In genomic region chr6:137637443-137637842, GRCm38 (mm10) we compare ENCODE assay signal across 18 mouse cellular contexts. TPM values are rescaled to one million over a fixed set of nuclear protein-coding genes. Genes with fewer than 3 reads are reported as not detected.
DNase-seq lines count a peak whose midpoint lies in the region; ATAC-seq lines count a peak whose summit lies in the region.
"Had no signal": no experiment of that assay in that cellular context is flagged by ENCODE, and none has a peak within 500 bp of the region (broad histone marks: within the 10 kb centered on the region; RNA-seq: fewer than 3 reads in every experiment).

No protein-coding gene starts in this region.

- H3K27ac ChIP-seq in heart, embryonic 13.5 days (replicated peaks): peak overlapping the region; percentile 52; the same call in 1 of the 2 replicates
- H3K27ac ChIP-seq in heart, embryonic 12.5 days (ENCODE audit: poor library complexity, severe bottlenecking): no peak overlapping the region
- H3K27ac ChIP-seq in neural tube, embryonic 15.5 days (replicated peaks): no peak overlapping the region
- H3K27ac ChIP-seq: forebrain, embryonic 15.5 days; heart, adult 2 months; hindbrain, embryonic 13.5 days; hindbrain, postnatal 0 days had no signal

- H3K27me3 ChIP-seq in heart, embryonic 13.5 days (replicated peaks): no peaks in the 10 kb centered on the region
- H3K27me3 ChIP-seq in heart, embryonic 12.5 days (replicated peaks): no peaks in the 10 kb centered on the region
- H3K27me3 ChIP-seq in neural tube, embryonic 15.5 days (replicated peaks): no peaks in the 10 kb centered on the region
- H3K27me3 ChIP-seq: forebrain, embryonic 15.5 days; hindbrain, embryonic 13.5 days had no signal

- peaks cover 12% of the 10 kb centered on the region for H3K4me1 ChIP-seq in heart, embryonic 13.5 days
- peaks cover 15% of the 10 kb centered on the region for H3K4me1 ChIP-seq in heart, embryonic 12.5 days (replicated peaks)
- H3K4me1 ChIP-seq in neural tube, embryonic 15.5 days: no peaks in the 10 kb centered on the region
- H3K4me1 ChIP-seq: forebrain, embryonic 15.5 days had no signal

- ATAC-seq in heart, embryonic 13.5 days (ENCODE audit: extremely low read depth, insufficient number of reproducible peaks, low FRiP score, low TSS enrichment): no peak
- ATAC-seq in heart, embryonic 12.5 days (ENCODE audit: insufficient number of reproducible peaks, low FRiP score): no peak
- peak; percentile 89 for ATAC-seq in common myeloid progenitor, adult 5-6 weeks (replicated peaks; ENCODE audit: low read depth, poor library complexity, severe bottlenecking)
- peak; percentile 20; the same call in 1 of the 2 replicates for ATAC-seq in granulocyte monocyte progenitor cell, adult 5-6 weeks (replicated peaks; ENCODE audit: poor library complexity, severe bottlenecking)
- no peak for ATAC-seq in neural tube, embryonic 15.5 days (ENCODE audit: low FRiP score)
- ATAC-seq: forebrain, embryonic 15.5 days; hindbrain, postnatal 0 days had no signal

- H3K4me3 ChIP-seq in heart, embryonic 13.5 days: no peak overlapping the region
- H3K4me3 ChIP-seq in heart, embryonic 12.5 days: no peak overlapping the region
- no peak overlapping the region for H3K4me3 ChIP-seq in neural tube, embryonic 15.5 days (replicated peaks)
- H3K4me3 ChIP-seq: forebrain, embryonic 15.5 days; heart, adult 2 months; hindbrain, embryonic 13.5 days had no signal

- no peak for DNase-seq in urinary bladder, postnatal 10 days (ENCODE audit: low spot score)
- DNase-seq: adrenal gland, adult 2 months; adrenal gland, postnatal 25 days; cerebellum, adult 18-20 months; cerebellum, adult 9-11 months; cerebellum, postnatal 36 days; gastrocnemius, postnatal 36 days; heart, adult 2 months; heart, postnatal 4 days had no signal

- no peaks in the 10 kb centered on the region for H3K9me3 ChIP-seq in heart, embryonic 13.5 days
- no peaks in the 10 kb centered on the region for H3K9me3 ChIP-seq in heart, embryonic 12.5 days (replicated peaks)
- H3K9me3 ChIP-seq in neural tube, embryonic 15.5 days (replicated peaks): no peaks in the 10 kb centered on the region
- H3K9me3 ChIP-seq: forebrain, embryonic 15.5 days; hindbrain, embryonic 13.5 days had no signal

- no peaks in the 10 kb centered on the region for H3K36me3 ChIP-seq in heart, embryonic 13.5 days
- no peaks in the 10 kb centered on the region for H3K36me3 ChIP-seq in heart, embryonic 12.5 days
- H3K36me3 ChIP-seq in neural tube, embryonic 15.5 days: no peaks in the 10 kb centered on the region
- H3K36me3 ChIP-seq: forebrain, embryonic 15.5 days; hindbrain, embryonic 13.5 days had no signal

- WGBS in heart, embryonic 13.5 days: 30% methylated on average over 7 of the region's 7 CpGs
- 36% methylated on average over 7 of the region's 7 CpGs for WGBS in heart, embryonic 12.5 days
- 72% methylated on average over 7 of the region's 7 CpGs for WGBS in neural tube, embryonic 15.5 days

- H3K4me2 ChIP-seq in heart, embryonic 13.5 days: no peak overlapping the region
- H3K4me2 ChIP-seq in heart, embryonic 12.5 days: no peak overlapping the region
- H3K4me2 ChIP-seq in neural tube, embryonic 15.5 days: no peak overlapping the region
- H3K4me2 ChIP-seq: forebrain, embryonic 15.5 days; heart, embryonic 11.5 days; hindbrain, embryonic 13.5 days had no signal

- no peak overlapping the region for H3K9ac ChIP-seq in heart, embryonic 13.5 days
- H3K9ac ChIP-seq in heart, embryonic 12.5 days: no peak overlapping the region
- H3K9ac ChIP-seq in neural tube, embryonic 15.5 days (replicated peaks): no peak overlapping the region
- H3K9ac ChIP-seq: forebrain, embryonic 15.5 days; hindbrain, embryonic 13.5 days had no signal

RNA-seq across cellular contexts. Expression of gene Eps8, which starts 17.2 kb away (rescaled TPM):
- 17.8 and 22.2 TPM in 2 replicates for polyA plus RNA-seq in heart, embryonic 13.5 days (2015; fragmentation: Nextera tagmentation; extraction: Ambion mirVana)
- polyA plus RNA-seq in heart, embryonic 12.5 days (2016; fragmentation: Nextera tagmentation; extraction: Ambion mirVana): 16.2 and 18.4 TPM in 2 replicates
- total RNA-seq in common myeloid progenitor, adult 5-6 weeks (2017): 3.6 and 5.8 TPM in 2 replicates
- 1.3 and 2.1 TPM in 2 replicates for total RNA-seq in granulocyte monocyte progenitor cell, adult 5-6 weeks (2014; fragmentation: Nextera tagmentation)
- total RNA-seq in granulocyte monocyte progenitor cell, adult 5-6 weeks (2017): 2.8 and 3.9 TPM in 2 replicates
- polyA plus RNA-seq in neural tube, embryonic 15.5 days (2015; fragmentation: Nextera tagmentation; extraction: Ambion mirVana): 22.5 and 29.1 TPM in 2 replicates

Comparison
In these comparisons a context has a peak if more than half of its experiments do, and no peak if none do; other contexts are left out.
1. ATAC-seq: peak in common myeloid progenitor, adult 5-6 weeks (single experiment) and granulocyte monocyte progenitor cell, adult 5-6 weeks (single experiment); none in heart, embryonic 13.5 days (single experiment), heart, embryonic 12.5 days (single experiment) and neural tube, embryonic 15.5 days (single experiment).